Mouse (Mus musculus): ENCODE measurements around the gene Gpatch4. TPM values are rescaled to one million over a fixed set of nuclear protein-coding genes. Genes with fewer than 3 reads are reported as not detected.

Gene Gpatch4
- polyA plus RNA-seq, 1 experiment, result 0.57 TPM

DNA sequence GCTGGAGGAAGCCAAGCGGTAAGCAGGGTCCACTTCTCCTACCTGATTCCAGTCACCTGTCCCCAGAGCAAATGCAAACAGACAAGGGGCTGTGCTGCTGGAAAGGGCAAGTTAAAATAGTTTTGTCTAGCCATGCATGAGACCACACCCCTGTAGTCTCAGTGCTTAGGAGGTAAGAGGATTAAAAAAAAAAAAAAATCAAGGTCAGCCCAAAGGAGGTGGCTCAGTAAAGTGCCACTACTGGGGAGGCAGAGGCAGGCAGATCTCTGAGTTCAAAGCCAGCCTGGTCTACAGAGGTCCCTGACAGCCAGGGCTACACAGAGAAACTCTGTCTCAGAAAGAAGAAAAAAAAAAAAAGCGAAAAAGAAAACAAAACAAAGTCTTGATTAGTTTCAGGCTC lies 41.1 kb downstream of the Gpatch4 start:
- TF ChIP-seq TAL1 (IDR thresholded peaks at IDR 0.05; ENCODE audit: low read length), result no peak
- no peak for TF ChIP-seq GATA1 (IDR thresholded peaks at IDR 0.05; ENCODE audit: low read length)
- H3K4me1 ChIP-seq (ENCODE audit: control insufficient read depth), result peaks cover 25% of the 10 kb centered on the region
- H3K36me3 ChIP-seq (ENCODE audit: control insufficient read depth), result peaks cover 48% of the 10 kb centered on the region
- peaks cover 3% of the 10 kb centered on the region for H3K27me3 ChIP-seq (ENCODE audit: control insufficient read depth)
- H3K4me3 ChIP-seq (replicated peaks), result no peak overlapping the region
- H3K9me3 ChIP-seq (ENCODE audit: control insufficient read depth, low read length), result no peaks in the 10 kb centered on the region

DNA sequence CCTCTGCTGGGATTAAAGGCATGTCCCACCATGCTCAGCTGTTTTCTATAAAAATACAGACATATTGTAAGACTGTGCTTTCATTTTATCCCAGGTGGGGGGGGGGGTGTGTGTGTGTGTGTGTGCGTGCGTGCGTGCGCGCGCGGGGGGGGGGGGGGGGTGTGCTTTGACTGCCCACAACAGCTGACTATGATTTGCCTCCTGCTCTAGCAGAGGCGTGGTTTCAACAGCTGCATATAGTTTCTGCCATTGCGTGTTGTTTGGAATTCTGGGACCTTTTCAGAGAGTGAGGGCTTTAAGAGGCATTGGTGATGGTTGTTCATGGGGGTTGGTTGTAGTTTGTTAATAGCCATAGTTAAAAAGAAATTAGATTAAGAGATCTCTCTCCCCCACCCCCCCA lies 42.6 kb downstream of the Gpatch4 start:
- Histone ChIP-seq H3K27me3 (ENCODE audit: control insufficient read depth) (no peaks in the 10 kb centered on the region), H3K4me3 (replicated peaks) (no peak overlapping the region), H3K4me1 (ENCODE audit: control insufficient read depth) (peaks cover 25% of the 10 kb centered on the region), H3K9me3 (ENCODE audit: control insufficient read depth, low read length) (no peaks in the 10 kb centered on the region), H3K36me3 (ENCODE audit: control insufficient read depth) (peaks cover 62% of the 10 kb centered on the region)
- TF ChIP-seq TAL1 (IDR thresholded peaks at IDR 0.05; ENCODE audit: low read length) (no peak), GATA1 (IDR thresholded peaks at IDR 0.05; ENCODE audit: low read length) (no peak)

DNA sequence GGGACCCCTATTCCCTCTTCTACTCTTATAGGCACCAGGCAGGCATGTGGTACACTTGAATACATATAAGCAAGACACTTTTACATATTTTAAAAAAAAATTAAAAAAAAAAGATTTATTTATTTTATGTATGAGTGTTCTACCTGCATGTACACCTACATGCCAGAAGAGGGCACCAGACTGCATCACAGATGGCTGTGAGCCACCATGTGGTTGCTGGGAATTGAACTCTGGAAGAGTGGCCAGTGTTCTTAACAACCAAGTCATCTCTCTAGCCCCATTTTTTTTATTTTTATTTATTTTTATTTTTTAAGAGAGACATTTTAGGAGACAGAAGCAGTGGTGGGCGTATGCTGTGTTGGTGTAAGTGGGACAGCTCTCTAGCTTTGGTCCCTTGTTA lies 44.8 kb downstream of the Gpatch4 start:
- H3K27me3 ChIP-seq (ENCODE audit: control insufficient read depth), result no peaks in the 10 kb centered on the region
- H3K4me3 ChIP-seq (replicated peaks), result no peak overlapping the region
- peaks cover 84% of the 10 kb centered on the region for H3K36me3 ChIP-seq (ENCODE audit: control insufficient read depth)
- H3K9me3 ChIP-seq (ENCODE audit: control insufficient read depth, low read length), result no peaks in the 10 kb centered on the region
- TF ChIP-seq TAL1 (IDR thresholded peaks at IDR 0.05; ENCODE audit: low read length), result no peak
- TF ChIP-seq GATA1 (IDR thresholded peaks at IDR 0.05; ENCODE audit: low read length), result no peak
- peaks cover 10% of the 10 kb centered on the region for H3K4me1 ChIP-seq (ENCODE audit: control insufficient read depth)

DNA sequence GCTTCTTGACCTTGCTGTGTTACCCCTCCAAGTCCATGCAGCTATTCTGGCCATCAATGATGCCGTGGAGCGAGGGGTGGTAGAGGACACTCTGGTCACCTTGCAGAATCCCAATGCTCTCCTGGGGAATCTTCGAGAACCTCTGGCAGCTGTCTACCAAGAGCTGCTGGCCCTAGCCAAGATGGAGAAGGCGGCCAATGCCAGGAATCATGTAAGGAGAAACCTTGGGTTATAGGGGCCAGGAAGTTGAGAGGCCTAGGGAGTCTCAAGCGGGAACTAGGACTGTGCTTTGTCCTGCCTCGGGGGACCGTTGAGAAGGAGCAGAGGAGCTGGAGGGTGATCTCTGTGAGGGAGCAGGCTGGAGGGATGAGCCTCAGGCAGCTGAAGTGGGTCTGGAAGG lies 47.2 kb downstream of the Gpatch4 start:
- TF ChIP-seq GATA1 (IDR thresholded peaks at IDR 0.05; ENCODE audit: low read length), result no peak
- TF ChIP-seq TAL1 (IDR thresholded peaks at IDR 0.05; ENCODE audit: low read length), result no peak
- no peaks in the 10 kb centered on the region for H3K9me3 ChIP-seq (ENCODE audit: control insufficient read depth, low read length)
- no peaks in the 10 kb centered on the region for H3K27me3 ChIP-seq (ENCODE audit: control insufficient read depth)
- peaks cover 92% of the 10 kb centered on the region for H3K36me3 ChIP-seq (ENCODE audit: control insufficient read depth)
- H3K4me3 ChIP-seq (replicated peaks), result no peak overlapping the region
- no peaks in the 10 kb centered on the region for H3K4me1 ChIP-seq (ENCODE audit: control insufficient read depth)

DNA sequence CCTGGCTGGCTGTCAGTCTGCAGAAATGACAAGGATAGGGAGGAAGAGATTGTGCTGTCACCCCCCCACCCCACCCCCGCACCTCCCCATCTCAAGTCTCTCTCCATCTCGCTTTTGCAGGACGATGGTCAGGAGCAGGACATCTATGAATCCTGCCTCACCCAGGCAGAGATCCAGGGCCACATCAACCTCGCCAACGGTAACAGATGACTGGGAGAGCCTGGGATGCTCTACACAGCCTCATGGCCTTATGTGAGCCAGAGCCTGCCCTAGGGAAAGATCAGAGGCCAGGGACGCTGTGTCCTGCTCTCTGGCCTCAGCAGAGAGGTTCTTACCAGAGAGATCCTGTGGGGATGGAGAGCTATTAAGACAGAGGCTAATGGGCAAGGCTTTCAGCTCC lies 47.7 kb downstream of the Gpatch4 start:
- Histone ChIP-seq H3K27me3 (ENCODE audit: control insufficient read depth) (no peaks in the 10 kb centered on the region), H3K9me3 (ENCODE audit: control insufficient read depth, low read length) (no peaks in the 10 kb centered on the region), H3K4me1 (ENCODE audit: control insufficient read depth) (no peaks in the 10 kb centered on the region), H3K4me3 (replicated peaks) (no peak overlapping the region), H3K36me3 (ENCODE audit: control insufficient read depth) (peaks cover 93% of the 10 kb centered on the region)
- no peak for TF ChIP-seq TAL1 (IDR thresholded peaks at IDR 0.05; ENCODE audit: low read length)
- TF ChIP-seq GATA1 (IDR thresholded peaks at IDR 0.05; ENCODE audit: low read length), result no peak

DNA sequence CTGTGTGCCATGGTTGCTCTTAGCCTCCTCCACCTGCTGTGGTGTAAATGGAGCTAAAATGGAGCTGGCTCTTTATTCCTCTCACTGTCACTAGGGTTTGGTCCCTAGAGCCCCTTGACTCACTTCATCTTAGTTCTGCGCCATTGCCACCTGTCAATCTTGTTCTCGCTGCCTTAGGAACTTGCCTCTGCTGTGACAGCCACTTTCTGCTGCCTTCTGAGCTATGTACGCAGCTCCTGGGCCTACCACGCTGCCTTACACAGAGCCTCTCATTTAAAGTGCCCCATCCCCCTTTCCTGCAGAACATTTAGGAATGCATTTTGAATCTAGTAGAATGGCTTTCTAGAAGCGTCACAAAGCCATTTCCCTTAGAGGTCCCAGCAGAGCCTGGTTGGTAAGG lies 51.2 kb downstream of the Gpatch4 start:
- no peak overlapping the region for H3K4me3 ChIP-seq (replicated peaks)
- peaks cover 95% of the 10 kb centered on the region for H3K36me3 ChIP-seq (ENCODE audit: control insufficient read depth)
- TF ChIP-seq GATA1 (IDR thresholded peaks at IDR 0.05; ENCODE audit: low read length) (no peak), TAL1 (IDR thresholded peaks at IDR 0.05; ENCODE audit: low read length) (no peak)
- H3K27me3 ChIP-seq (ENCODE audit: control insufficient read depth), result no peaks in the 10 kb centered on the region
- no peaks in the 10 kb centered on the region for H3K9me3 ChIP-seq (ENCODE audit: control insufficient read depth, low read length)
- H3K4me1 ChIP-seq (ENCODE audit: control insufficient read depth), result no peaks in the 10 kb centered on the region

DNA sequence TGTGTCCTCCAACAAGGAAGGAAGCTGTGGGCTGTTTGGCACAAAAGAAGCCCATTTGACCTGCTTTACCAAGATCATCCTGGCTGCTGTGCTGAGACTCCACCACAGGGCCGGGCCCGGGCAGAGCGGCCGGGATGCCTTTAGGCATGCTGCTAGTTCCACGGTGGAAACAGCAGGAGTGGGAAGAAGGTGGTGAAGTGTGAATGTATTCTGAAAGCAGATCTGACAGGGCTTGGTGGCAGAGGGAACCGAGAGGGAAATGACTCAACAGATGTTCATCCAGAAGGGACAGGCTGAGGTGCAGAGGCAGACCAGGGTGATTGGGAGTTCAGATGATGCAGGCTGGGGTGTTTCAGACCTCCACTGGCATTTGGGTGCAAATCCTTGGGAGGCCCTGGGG lies 54.8 kb downstream of the Gpatch4 start:
- Histone ChIP-seq H3K4me3 (replicated peaks) (no peak overlapping the region), H3K9me3 (ENCODE audit: control insufficient read depth, low read length) (no peaks in the 10 kb centered on the region), H3K27me3 (ENCODE audit: control insufficient read depth) (no peaks in the 10 kb centered on the region), H3K36me3 (ENCODE audit: control insufficient read depth) (peaks cover 90% of the 10 kb centered on the region), H3K4me1 (ENCODE audit: control insufficient read depth) (no peaks in the 10 kb centered on the region)
- no peak for TF ChIP-seq TAL1 (IDR thresholded peaks at IDR 0.05; ENCODE audit: low read length)
- no peak for TF ChIP-seq GATA1 (IDR thresholded peaks at IDR 0.05; ENCODE audit: low read length)

DNA sequence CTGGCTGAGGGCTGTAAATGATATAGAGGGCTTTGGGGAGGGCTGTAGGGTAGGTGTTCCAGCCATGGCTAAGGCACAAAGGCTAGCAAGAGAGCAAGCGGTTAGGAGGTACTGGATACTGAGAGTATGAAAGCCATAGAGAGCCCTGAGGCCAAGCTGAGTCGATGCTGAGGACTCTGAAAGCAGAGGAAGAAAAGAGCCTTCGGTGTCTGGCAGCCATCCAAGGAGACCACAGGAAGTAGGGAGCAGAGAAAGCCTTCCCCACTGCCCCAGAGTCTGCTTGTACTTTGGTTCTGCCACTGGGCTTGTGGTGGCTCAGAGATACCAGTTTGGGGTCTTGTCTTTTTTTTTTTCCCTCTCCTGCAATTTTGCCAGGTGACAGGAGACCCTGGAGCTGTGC lies 57.3 kb downstream of the Gpatch4 start:
- H3K27me3 ChIP-seq (ENCODE audit: control insufficient read depth), result no peaks in the 10 kb centered on the region
- peaks cover 92% of the 10 kb centered on the region for H3K36me3 ChIP-seq (ENCODE audit: control insufficient read depth)
- TF ChIP-seq GATA1 (IDR thresholded peaks at IDR 0.05; ENCODE audit: low read length) (no peak), TAL1 (IDR thresholded peaks at IDR 0.05; ENCODE audit: low read length) (no peak)
- no peaks in the 10 kb centered on the region for H3K9me3 ChIP-seq (ENCODE audit: control insufficient read depth, low read length)
- H3K4me1 ChIP-seq (ENCODE audit: control insufficient read depth), result no peaks in the 10 kb centered on the region
- H3K4me3 ChIP-seq (replicated peaks), result no peak overlapping the region

DNA sequence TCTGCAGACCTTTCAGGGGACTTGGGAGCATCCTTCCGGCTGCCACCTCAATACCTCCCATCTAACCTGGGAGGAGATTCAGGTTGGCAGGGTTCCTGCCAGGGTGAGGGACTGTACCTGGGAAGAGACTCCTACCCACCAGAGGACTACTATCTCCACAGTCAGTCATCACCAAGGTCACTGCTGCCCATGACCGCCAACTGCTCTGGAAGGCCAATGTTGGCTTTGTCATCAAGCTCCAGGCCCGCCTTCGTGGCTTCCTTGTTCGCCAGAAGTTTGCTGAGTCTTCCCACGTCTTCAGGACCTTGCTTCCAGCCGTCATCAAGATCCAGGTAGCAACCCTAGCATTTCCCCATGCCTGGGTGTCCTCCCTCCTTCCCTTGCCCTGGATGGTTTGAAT lies 58.8 kb downstream of the Gpatch4 start:
- no peaks in the 10 kb centered on the region for H3K4me1 ChIP-seq (ENCODE audit: control insufficient read depth)
- no peak overlapping the region for H3K4me3 ChIP-seq (replicated peaks)
- peaks cover 93% of the 10 kb centered on the region for H3K36me3 ChIP-seq (ENCODE audit: control insufficient read depth)
- TF ChIP-seq GATA1 (IDR thresholded peaks at IDR 0.05; ENCODE audit: low read length) (no peak), TAL1 (IDR thresholded peaks at IDR 0.05; ENCODE audit: low read length) (no peak)
- H3K27me3 ChIP-seq (ENCODE audit: control insufficient read depth), result no peaks in the 10 kb centered on the region
- no peaks in the 10 kb centered on the region for H3K9me3 ChIP-seq (ENCODE audit: control insufficient read depth, low read length)

DNA sequence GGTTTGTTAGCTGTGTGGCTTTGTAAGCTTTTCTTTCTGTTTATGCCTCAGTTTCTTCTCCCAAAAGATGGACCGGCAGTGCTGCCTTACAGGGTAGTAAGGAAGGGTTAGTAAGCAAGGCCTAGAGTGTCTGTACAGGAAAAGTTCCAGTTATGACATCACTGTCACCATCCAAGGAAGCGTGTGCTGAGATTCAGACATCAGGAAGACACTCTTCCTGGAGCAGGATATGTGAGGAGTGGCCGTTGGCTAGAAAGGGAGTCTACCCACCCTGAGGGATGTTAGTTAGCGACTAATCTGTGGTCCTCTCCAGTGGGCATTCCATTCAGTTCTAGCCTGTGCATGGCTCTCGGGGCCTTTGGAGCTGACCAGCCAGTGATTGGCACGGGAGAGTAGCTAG lies 59.3 kb downstream of the Gpatch4 start:
- Histone ChIP-seq H3K4me1 (ENCODE audit: control insufficient read depth) (no peaks in the 10 kb centered on the region), H3K36me3 (ENCODE audit: control insufficient read depth) (peaks cover 92% of the 10 kb centered on the region), H3K4me3 (replicated peaks) (no peak overlapping the region), H3K27me3 (ENCODE audit: control insufficient read depth) (no peaks in the 10 kb centered on the region), H3K9me3 (ENCODE audit: control insufficient read depth, low read length) (no peaks in the 10 kb centered on the region)
- no peak for TF ChIP-seq TAL1 (IDR thresholded peaks at IDR 0.05; ENCODE audit: low read length)
- TF ChIP-seq GATA1 (IDR thresholded peaks at IDR 0.05; ENCODE audit: low read length), result no peak
